Mouse (Mus musculus) megakaryocyte, embryonic 14.5 days (primary cell): ENCODE data around the gene Dst.

Source experiments
- FLI1 ChIP-seq: IDR thresholded peaks from 2 replicates; pipeline ENCODE4 v1.6.1; 2012; ENCODE audit warnings: low read length, inconsistent platforms, mixed read lengths
- GATA1 ChIP-seq: IDR thresholded peaks from 3 replicates; pipeline ENCODE4 v1.6.1; 2012; ENCODE audit warnings: mixed read lengths, low read length, inconsistent platforms, borderline replicate concordance

- TF ChIP-seq GATA1 (no peak), FLI1 (no peak)
These were observed 144.4 kb downstream of the Dst start for GRCm38 (mm10) chr1:34052422-34052821.
